Mouse (Mus musculus) activated CD4-positive, CD25-positive, alpha-beta regulatory T cell, adult 9 weeks (primary cell): ENCODE measurements around the gene D10Wsu102e. TPM values are rescaled to one million over a fixed set of nuclear protein-coding genes. Genes with fewer than 3 reads are reported as not detected.

ENCODE experiments used
- polyA plus RNA-seq: library from polyadenylated mRNA; unstranded; fragments of 100-300 nt; shearing (Covaris generic); gene quantifications from one replicate; pipeline ENCODE4 v1.2.1, GENCODE M21; 2017

D10Wsu102e gene
- polyA plus RNA-seq: 1.1 TPM

DNA sequence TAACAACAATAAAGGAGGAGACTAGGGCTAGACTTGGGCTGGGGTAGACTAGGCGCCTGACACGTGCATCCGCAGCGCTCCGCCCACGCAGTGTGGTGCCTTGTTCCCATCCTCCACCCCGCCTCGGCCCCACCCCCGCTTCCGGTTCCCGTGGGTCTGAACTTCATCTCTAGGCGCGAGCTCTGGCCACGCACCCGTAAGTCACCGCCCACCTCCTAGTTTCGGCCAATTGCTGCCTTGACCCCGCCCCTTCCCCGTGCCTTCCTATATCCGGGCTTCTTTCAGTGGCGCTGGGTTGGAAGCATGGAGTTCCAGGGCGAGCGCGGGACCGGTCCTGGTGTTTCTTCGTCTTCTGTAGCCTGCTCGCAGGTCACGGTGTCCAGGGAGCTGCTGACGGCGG is at the start of gene D10Wsu102e:
Gene D10Wsu102e (plus strand): TSS at position 266 of the 400 bp plus-strand sequence.

DNA sequence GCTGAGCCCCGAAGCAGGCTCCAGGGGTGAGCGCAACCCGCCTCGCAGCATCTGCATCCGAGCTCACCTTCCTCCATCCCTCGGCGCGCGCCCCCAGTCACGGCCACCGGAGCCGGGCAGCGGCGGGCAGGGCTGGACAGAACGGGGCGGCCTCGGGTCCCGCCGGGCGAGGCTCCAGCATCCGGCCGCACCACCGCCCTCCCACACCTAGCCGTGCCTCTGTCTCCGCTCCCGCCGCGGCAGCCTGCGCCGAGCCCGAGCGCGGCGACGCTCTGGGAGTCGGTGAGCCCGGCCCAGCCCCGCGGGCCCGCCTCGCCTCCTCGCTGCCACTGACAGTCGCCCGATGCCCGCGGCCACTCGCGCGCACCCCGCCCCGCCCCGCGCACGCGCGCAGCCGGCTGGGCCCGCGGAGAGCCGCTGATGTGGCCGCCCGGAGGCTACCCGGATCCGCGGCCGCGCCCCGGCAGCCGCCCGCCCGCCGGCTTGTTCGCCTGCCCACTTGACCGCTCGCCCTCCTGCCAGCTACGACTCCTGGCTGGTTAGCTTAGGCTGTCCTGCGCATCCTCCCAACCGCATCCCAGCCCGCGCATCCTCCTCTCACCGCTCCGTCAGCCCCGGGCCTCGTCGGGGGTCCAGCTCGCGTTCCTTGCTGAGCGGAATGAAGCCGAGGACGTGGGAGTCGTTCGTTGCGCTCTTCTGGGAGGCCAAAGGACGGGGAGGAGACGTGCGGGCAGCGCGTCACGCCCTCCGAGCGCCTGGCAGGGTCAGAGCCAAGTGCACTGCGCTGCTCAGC is 22.7 kb upstream of the D10Wsu102e start, which contains the start of gene Slc41a2:
Gene Slc41a2 (minus strand): TSS at position 724 of the 793 bp plus-strand sequence.

GRCm38 (mm10) chr10:83533910-83534283 is 173.9 kb downstream of the D10Wsu102e start, which contains the start of gene Aldh1l2:
TSS of gene Aldh1l2 (minus strand) at chr10:83534140.

Other genes with a start within 250 kb of the D10Wsu102e start
- gene Slc41a2, start 22.3 kb upstream of the D10Wsu102e start, polyA plus RNA-seq: 0.50 TPM
- gene Aldh1l2, start 173.9 kb downstream of the D10Wsu102e start, polyA plus RNA-seq: not detected
- gene Washc4, start 183.5 kb downstream of the D10Wsu102e start, polyA plus RNA-seq: 48.0 TPM